Mouse (Mus musculus): ENCODE measurements around the gene Rce1. TPM values are rescaled to one million over a fixed set of nuclear protein-coding genes. Genes with fewer than 3 reads are reported as not detected.

The Rce1 gene
- total and polyA plus RNA-seq, 3 experiments = 32.9 to 52.1 (median 45.3) TPM

DNA sequence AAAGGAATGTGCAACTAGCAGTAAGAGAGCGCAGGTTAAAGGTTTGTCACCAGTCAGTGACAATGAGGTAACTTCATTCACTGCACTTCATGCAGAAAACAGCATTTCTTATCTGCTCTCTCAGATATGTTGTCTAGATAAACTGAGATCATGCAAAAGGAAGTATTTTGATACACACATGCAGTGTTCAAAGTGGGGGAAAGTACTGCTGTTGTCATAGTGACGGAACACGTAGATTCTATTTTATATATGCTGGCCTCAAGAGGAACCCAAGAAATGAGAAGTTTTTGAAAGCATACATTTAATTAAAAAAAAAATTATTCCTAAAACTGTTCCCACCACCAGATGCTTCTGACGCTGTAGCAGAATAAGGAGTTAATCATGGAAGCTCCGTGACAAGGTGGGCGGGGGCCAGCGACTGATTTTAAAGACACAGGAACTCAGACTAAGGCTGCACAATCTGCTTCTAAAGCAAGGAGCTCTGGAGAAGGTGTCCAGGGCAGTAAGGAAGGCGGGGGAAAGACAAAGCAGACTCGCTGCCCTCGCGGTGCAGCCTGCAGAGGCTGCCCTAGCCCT lies 21.6 kb upstream of the Rce1 start:
- DNase-seq (ENCODE audit: extremely low read depth) = no peak
- H3K4me1 ChIP-seq (ENCODE audit: control insufficient read depth in 1 of 2, insufficient read depth in 2 of 2) = no peaks in the 10 kb centered on the region
- no peak overlapping the region for H3K4me2 ChIP-seq (ENCODE audit: insufficient read depth, low read depth, poor library complexity, severe bottlenecking)
- no peak overlapping the region for H3K4me3 ChIP-seq (replicated peaks in 1 of 3; ENCODE audit: low read depth in 2 of 3, low read length in 2 of 3, poor library complexity in 1 of 3)
- no peaks in the 10 kb centered on the region for H3K36me3 ChIP-seq (replicated peaks in 1 of 2; ENCODE audit: control insufficient read depth in 1 of 2, insufficient read depth in 1 of 2, low read length in 1 of 2)
- in situ Hi-C loops (cut with MboI; ENCODE audit: low pct_ligation_motif_present, low pct_unique_long_range_greater_than_20kb, low sequenced_read_pairs) (loop anchor here (25.0 kb wide), 2 partner anchors 215 to 340 kb away; partner anchors contain the start of genes Ctsf and Npas4), dilution Hi-C loops (cut with MboI; ENCODE audit: extremely low pct_ligation_motif_present, extremely low pct_unique_long_range_greater_than_20kb, low sequenced_read_pairs) (no loop called here)
- peaks cover 9% of the 10 kb centered on the region for H3K27me3 ChIP-seq (replicated peaks)
- no peak overlapping the region for H3K27ac ChIP-seq (ENCODE audit: insufficient read depth, low read depth)
- no peaks in the 10 kb centered on the region for H3K9me3 ChIP-seq (replicated peaks; ENCODE audit: low read length)
- TF ChIP-seq NRF1 (IDR thresholded peaks at IDR 0.05; ENCODE audit: low read depth, low read length) (no peak), EP300 (IDR thresholded peaks at IDR 0.05; ENCODE audit: low read length) (no peak), USF1 (IDR thresholded peaks at IDR 0.05; ENCODE audit: low read depth, low read length) (no peak), SMC3 (IDR thresholded peaks at IDR 0.05; ENCODE audit: low read depth, low read length) (no peak), MAZ (IDR thresholded peaks at IDR 0.05; ENCODE audit: low read depth, low read length) (no peak), POLR2AphosphoS2 (IDR thresholded peaks at IDR 0.05; ENCODE audit: low read depth, low read length) (no peak), CHD1 (IDR thresholded peaks at IDR 0.05; ENCODE audit: low read depth, low read length) (no peak), RAD21 (IDR thresholded peaks at IDR 0.05; ENCODE audit: low read depth, low read length) (no peak), CHD2 (IDR thresholded peaks at IDR 0.05; ENCODE audit: low read length) (no peak), RCOR1 (conservative IDR thresholded peaks at IDR 0.05; ENCODE audit: low read depth, low read length) (no peak), SIN3A (IDR thresholded peaks at IDR 0.05; ENCODE audit: low read length) (no peak), KAT2A (IDR thresholded peaks at IDR 0.05; ENCODE audit: insufficient replicate concordance, low read length) (no peak), ZKSCAN1 (IDR thresholded peaks at IDR 0.05; ENCODE audit: borderline replicate concordance, low read depth, low read length) (no peak), IRF4 (IDR thresholded peaks at IDR 0.05; ENCODE audit: low read depth, low read length) (no peak), JUND (conservative IDR thresholded peaks at IDR 0.05; ENCODE audit: low read depth, low read length) (no peak), ELF1 (IDR thresholded peaks at IDR 0.05; ENCODE audit: low read depth, low read length) (no peak)
- H3K79me2 ChIP-seq (replicated peaks; ENCODE audit: control insufficient read depth, extremely low read depth, insufficient read depth, poor library complexity, severe bottlenecking) = no peaks in the 10 kb centered on the region
- no peak overlapping the region for H3K9ac ChIP-seq (ENCODE audit: insufficient read depth, low read depth)

GRCm38 (mm10) chr19:4644271-4644670 lies 18.8 kb upstream of the Rce1 start:
- no peak overlapping the region for H3K4me2 ChIP-seq (ENCODE audit: insufficient read depth, low read depth, poor library complexity, severe bottlenecking)
- H3K27me3 ChIP-seq (replicated peaks) = peaks cover 10% of the 10 kb centered on the region
- TF ChIP-seq MXI1 (IDR thresholded peaks at IDR 0.05; ENCODE audit: low read depth, low read length) (no peak), CTCF (conservative IDR thresholded peaks at IDR 0.05 in 1 of 2, IDR thresholded peaks at IDR 0.05 in 1 of 2; ENCODE audit: low read depth in 2 of 2, low read length in 2 of 2) (peak; percentile 19 to 58; a peak in 2 of 4 replicates), SMC3 (IDR thresholded peaks at IDR 0.05; ENCODE audit: low read depth, low read length) (peak; percentile 47), TBP (conservative IDR thresholded peaks at IDR 0.05; ENCODE audit: low read depth, low read length) (no peak), PAX5 (IDR thresholded peaks at IDR 0.05; ENCODE audit: low read length) (no peak), GABPA (IDR thresholded peaks at IDR 0.05; ENCODE audit: insufficient replicate concordance, low read depth, low read length) (no peak), RAD21 (IDR thresholded peaks at IDR 0.05; ENCODE audit: low read depth, low read length) (peak; percentile 51)
- no peak overlapping the region for H3K4me3 ChIP-seq (replicated peaks in 1 of 3; ENCODE audit: low read depth in 2 of 3, low read length in 2 of 3, poor library complexity in 1 of 3)
- DNase-seq (ENCODE audit: extremely low read depth) = no peak
- in situ Hi-C loops (cut with MboI; ENCODE audit: low pct_ligation_motif_present, low pct_unique_long_range_greater_than_20kb, low sequenced_read_pairs) (loop anchor here (25.0 kb wide), 2 partner anchors 218 to 343 kb away; partner anchors contain the start of genes Ctsf and Npas4), dilution Hi-C loops (cut with MboI; ENCODE audit: extremely low pct_ligation_motif_present, extremely low pct_unique_long_range_greater_than_20kb, low sequenced_read_pairs) (no loop called here)
- no peak overlapping the region for H3K9ac ChIP-seq (ENCODE audit: insufficient read depth, low read depth)
- no peaks in the 10 kb centered on the region for H3K36me3 ChIP-seq (replicated peaks in 1 of 2; ENCODE audit: control insufficient read depth in 1 of 2, insufficient read depth in 1 of 2, low read length in 1 of 2)
- H3K27ac ChIP-seq (ENCODE audit: insufficient read depth, low read depth) = no peak overlapping the region
- H3K79me2 ChIP-seq (replicated peaks; ENCODE audit: control insufficient read depth, extremely low read depth, insufficient read depth, poor library complexity, severe bottlenecking) = no peaks in the 10 kb centered on the region
- H3K4me1 ChIP-seq (ENCODE audit: control insufficient read depth in 1 of 2, insufficient read depth in 2 of 2) = no peaks in the 10 kb centered on the region
- H3K9me3 ChIP-seq (replicated peaks; ENCODE audit: low read length) = no peaks in the 10 kb centered on the region
